Mouse (Mus musculus) liver, embryonic 11.5 days (tissue): ENCODE results near the gene Sf3b2. TPM values are rescaled to one million over a fixed set of nuclear protein-coding genes. Genes with fewer than 3 reads are reported as not detected.
A peak's percentile ranks its signal among the peaks of the same experiment; 100 is the strongest.

Experiments used
- ATAC-seq: fragments of 200-750 bp; cut with Nextera tagmentation; replicated peaks from 2 replicates; pipeline ENCODE4 v1.8.0; 2017; ENCODE audit warnings: moderate number of reproducible peaks, mild to moderate bottlenecking, moderate TSS enrichment, moderate library complexity; ENCODE audit not compliant: low FRiP score
- DNase-seq: peaks from one replicate; pipeline ENCODE4 v3.0.0-alpha.2; 2017; ENCODE audit warnings: low spot score
- H3K27ac ChIP-seq: fragments of 300-500 bp; sonication (generic); 2 replicates; pipeline ENCODE4 v1.5.1; 2014; ENCODE audit warnings: mild to moderate bottlenecking, low read depth, low read length, control low read depth
- H3K27me3 ChIP-seq: fragments of 300-500 bp; sonication (generic); replicated peaks from 2 replicates; pipeline ENCODE4 v1.6.1; 2014; ENCODE audit warnings: low read length, mixed read lengths; ENCODE audit not compliant: control insufficient read depth, insufficient read depth
- H3K36me3 ChIP-seq: fragments of 300-500 bp; sonication (generic); 2 replicates; pipeline ENCODE4 v1.6.1; 2014; ENCODE audit warnings: mild to moderate bottlenecking, low read length, moderate library complexity, mixed read lengths; ENCODE audit not compliant: control insufficient read depth, insufficient read depth
- H3K4me1 ChIP-seq: fragments of 300-500 bp; sonication (generic); replicated peaks from 2 replicates; pipeline ENCODE4 v1.6.1; 2014; ENCODE audit warnings: low read length, mixed read lengths; ENCODE audit not compliant: control insufficient read depth, insufficient read depth
- H3K4me2 ChIP-seq: fragments of 300-500 bp; sonication (generic); 2 replicates; pipeline ENCODE4 v1.6.1; 2014; ENCODE audit warnings: mild to moderate bottlenecking, control low read depth, moderate library complexity
- H3K4me3 ChIP-seq: fragments of 300-500 bp; sonication (generic); 2 replicates; pipeline ENCODE4 v1.5.1; 2014; ENCODE audit warnings: low read depth, low read length, control low read depth
- H3K9ac ChIP-seq: fragments of 300-500 bp; sonication (generic); 2 replicates; pipeline ENCODE4 v1.6.1; 2014; ENCODE audit warnings: low read depth, low read length, control low read depth
- H3K9me3 ChIP-seq: fragments of 300-500 bp; sonication (generic); 2 replicates; pipeline ENCODE4 v1.6.1; 2016; ENCODE audit warnings: low read length, inconsistent platforms, mixed read lengths; ENCODE audit not compliant: control insufficient read depth
- WGBS: fragments of 180-500 bp; shearing (Covaris S2); extraction: QIAGEN DNeasy Blood & Tissue Kit; methylation state at CpG from one replicate; pipeline ENCODE4 v1.1.7; 2014; 5-methylcytosine and 5-hydroxymethylcytosine counted together
- polyA plus RNA-seq: library from polyadenylated mRNA; unstranded; fragments of >200 nt; fragmentation: Nextera tagmentation; extraction: Ambion mirVana; gene quantifications from 2 replicates; pipeline ENCODE4 v1.2.1, GENCODE M21; 2014

Sf3b2 gene
- 285 and 290 TPM in 2 replicates for polyA plus RNA-seq

DNA sequence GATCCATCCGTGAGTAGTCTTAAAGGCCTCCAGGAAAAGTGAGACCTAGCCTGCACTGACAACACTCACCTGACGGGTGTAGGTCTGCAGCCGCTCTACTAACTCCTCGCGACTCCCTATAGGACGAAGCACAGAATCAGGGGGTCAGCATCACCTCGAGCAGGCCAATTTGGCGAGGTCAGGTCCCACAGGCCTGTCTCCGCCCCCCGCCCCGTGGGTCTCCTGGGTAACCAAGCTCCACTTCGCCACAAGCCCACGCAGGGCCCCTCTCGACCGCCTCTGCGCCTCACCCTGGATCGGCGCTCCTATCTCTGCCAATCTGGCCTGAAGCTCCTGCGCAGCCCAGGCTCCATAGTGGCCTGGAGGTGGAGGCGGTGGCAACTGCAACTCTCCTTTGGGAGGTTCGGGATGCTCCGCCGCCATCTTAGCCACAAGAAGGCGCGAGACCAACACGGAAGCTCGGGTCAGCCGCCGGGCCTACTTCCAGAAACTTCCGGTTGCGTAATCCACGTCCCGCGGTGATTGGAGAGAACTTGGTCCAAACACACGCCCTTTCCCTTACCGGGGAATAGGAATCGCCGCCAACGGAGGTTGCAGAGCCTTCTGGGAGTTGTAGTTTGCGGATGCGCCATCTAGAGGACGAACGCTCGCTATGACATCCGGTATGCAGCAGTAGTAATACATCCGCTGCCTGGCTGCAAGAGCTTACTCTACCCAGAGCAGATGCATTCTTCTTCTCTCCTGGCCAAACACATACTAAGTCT, at the start of gene Sf3b2:
Gene Sf3b2 (minus strand): TSS at position 484 of the 764 bp plus-strand sequence.
- Histone ChIP-seq H3K27me3 (0 out of 2 replicates have a peak, but pooled peaks cover 4% of the 10 kb centered on the region), H3K4me3 (peak within 1 kb of the TSS; percentile 97), H3K36me3 (peaks cover 19% of the 10 kb centered on the region), H3K4me1 (peaks cover 18% of the 10 kb centered on the region), H3K4me2 (peak within 1 kb of the TSS; percentile 81), H3K9ac (peak within 1 kb of the TSS; percentile 86), H3K27ac (peak within 1 kb of the TSS; percentile 73), H3K9me3 (no peaks in the 10 kb centered on the region)
- under 1% methylated on average over 46 of the region's 46 CpGs for WGBS
- ATAC-seq (peak; percentile 95), DNase-seq (peak; percentile 94)

DNA sequence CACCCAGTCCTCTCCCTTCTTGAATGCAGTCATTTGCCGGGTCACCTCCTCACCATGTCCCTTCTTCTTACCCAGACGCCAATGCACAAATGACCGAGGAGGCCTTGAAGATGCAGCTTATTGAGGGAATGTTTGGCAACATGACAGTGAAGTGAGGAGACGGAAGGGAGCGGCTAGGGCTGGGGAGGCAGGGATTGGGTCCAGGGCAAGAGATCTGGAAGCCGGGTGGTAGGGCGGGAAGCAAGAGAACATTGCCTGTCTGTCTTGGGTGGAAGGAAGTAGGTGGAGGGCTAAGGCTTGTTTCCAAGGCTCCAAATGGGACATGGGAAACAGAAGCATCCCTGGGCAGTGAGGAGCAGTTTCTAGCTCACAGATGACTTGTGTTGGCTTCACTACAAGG, 46.1 kb upstream of the Sf3b2 start:
- DNase-seq (no peak), ATAC-seq (no peak)
- 86% methylated on average over 7 of the region's 7 CpGs for WGBS
- Histone ChIP-seq H3K27me3 (no peaks in the 10 kb centered on the region), H3K36me3 (no peaks in the 10 kb centered on the region), H3K4me1 (no peaks in the 10 kb centered on the region), H3K4me3 (no peak overlapping the region), H3K4me2 (no peak overlapping the region), H3K27ac (no peak overlapping the region), H3K9me3 (no peaks in the 10 kb centered on the region), H3K9ac (no peak overlapping the region)

DNA sequence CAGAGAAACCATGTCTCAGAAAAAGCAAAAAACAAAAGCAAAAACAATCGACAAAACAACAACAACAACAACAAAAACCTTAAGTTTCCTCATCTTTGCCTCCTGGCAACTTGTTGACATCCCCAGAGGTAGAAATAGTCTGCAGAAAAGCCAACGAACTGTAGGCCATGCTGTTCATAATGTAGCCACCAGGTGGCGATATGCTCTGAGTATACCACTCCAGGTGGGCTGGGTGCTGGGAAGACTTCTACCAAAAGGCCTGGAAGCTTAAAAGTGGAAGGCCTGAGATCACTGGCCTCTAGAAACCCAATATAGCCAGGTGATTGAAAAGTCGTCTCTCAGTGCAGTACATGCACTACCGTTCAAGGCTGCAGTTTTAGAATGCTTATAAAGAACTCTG, 42.7 kb upstream of the Sf3b2 start:
- no peaks in the 10 kb centered on the region for H3K4me1 ChIP-seq
- H3K27ac ChIP-seq: no peak overlapping the region
- ATAC-seq (no peak), DNase-seq (peak; percentile 53)
- H3K9me3 ChIP-seq: no peaks in the 10 kb centered on the region
- H3K36me3 ChIP-seq: no peaks in the 10 kb centered on the region
- no peak overlapping the region for H3K9ac ChIP-seq
- H3K27me3 ChIP-seq: no peaks in the 10 kb centered on the region
- no peak overlapping the region for H3K4me3 ChIP-seq
- H3K4me2 ChIP-seq: no peak overlapping the region
- 17% methylated on average over 5 of the region's 5 CpGs for WGBS

GRCm38 (mm10) chr19:5335441-5335840, 40.2 kb upstream of the Sf3b2 start, which contains the start of gene Catsper1:
Catsper1 (plus strand) TSS chr19:5335741.
- no peak within 1 kb of the TSS for H3K27ac ChIP-seq
- H3K36me3 ChIP-seq: no peaks in the 10 kb centered on the region
- no peaks in the 10 kb centered on the region for H3K27me3 ChIP-seq
- ATAC-seq (no peak), DNase-seq (no peak)
- no peak within 1 kb of the TSS for H3K4me2 ChIP-seq
- H3K9ac ChIP-seq: no peak within 1 kb of the TSS
- H3K4me1 ChIP-seq: no peaks in the 10 kb centered on the region
- H3K9me3 ChIP-seq: no peaks in the 10 kb centered on the region
- no peak within 1 kb of the TSS for H3K4me3 ChIP-seq
- 80% methylated on average over 6 of the region's 6 CpGs for WGBS

DNA sequence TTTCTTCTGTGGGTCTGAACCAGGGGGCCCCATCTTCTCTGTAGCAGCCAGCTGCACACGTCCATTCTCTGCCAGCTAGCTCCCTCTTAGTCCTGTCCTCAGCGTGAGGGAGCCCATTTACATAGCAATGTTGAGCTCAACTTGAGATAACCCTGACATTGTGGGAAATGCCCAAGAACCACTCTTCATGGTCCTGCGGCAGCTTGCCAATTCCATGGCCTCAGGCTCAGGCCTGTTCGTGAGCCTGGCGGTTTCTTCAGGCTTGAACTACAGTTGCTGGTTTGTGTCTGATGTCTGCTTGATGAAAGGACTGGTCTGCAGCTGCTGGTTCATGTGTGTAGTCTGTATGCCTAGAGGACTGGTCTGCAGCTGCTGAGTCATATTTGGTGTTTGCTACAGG, 39.5 kb upstream of the Sf3b2 start:
- ATAC-seq: no peak
- no peak overlapping the region for H3K4me3 ChIP-seq
- H3K27ac ChIP-seq: no peak overlapping the region
- H3K9me3 ChIP-seq: no peaks in the 10 kb centered on the region
- H3K4me1 ChIP-seq: no peaks in the 10 kb centered on the region
- H3K9ac ChIP-seq: no peak overlapping the region
- H3K4me2 ChIP-seq: no peak overlapping the region
- WGBS: 70% methylated on average over 5 of the region's 5 CpGs
- H3K36me3 ChIP-seq: no peaks in the 10 kb centered on the region
- DNase-seq: no peak
- no peaks in the 10 kb centered on the region for H3K27me3 ChIP-seq

GRCm38 (mm10) chr19:5327970-5328369, 32.7 kb upstream of the Sf3b2 start:
- ATAC-seq (no peak), DNase-seq (no peak)
- Histone ChIP-seq H3K4me2 (no peak overlapping the region), H3K27ac (no peak overlapping the region), H3K9me3 (no peaks in the 10 kb centered on the region), H3K4me3 (no peak overlapping the region), H3K27me3 (no peaks in the 10 kb centered on the region), H3K4me1 (no peaks in the 10 kb centered on the region), H3K9ac (no peak overlapping the region), H3K36me3 (no peaks in the 10 kb centered on the region)
- WGBS: 74% methylated on average over 19 of the region's 19 CpGs

GRCm38 (mm10) chr19:5323801-5324200, 28.5 kb upstream of the Sf3b2 start:
- no peak for ATAC-seq
- H3K4me2 ChIP-seq: no peak overlapping the region
- no peak overlapping the region for H3K4me3 ChIP-seq
- H3K9me3 ChIP-seq: no peaks in the 10 kb centered on the region
- H3K9ac ChIP-seq: no peak overlapping the region
- H3K27me3 ChIP-seq: no peaks in the 10 kb centered on the region
- no peaks in the 10 kb centered on the region for H3K36me3 ChIP-seq
- no peaks in the 10 kb centered on the region for H3K4me1 ChIP-seq
- DNase-seq: no peak
- WGBS: 45% methylated on average over 17 of the region's 17 CpGs
- H3K27ac ChIP-seq: no peak overlapping the region

- no peak overlapping the region for H3K9ac ChIP-seq
- no peak overlapping the region for H3K4me2 ChIP-seq
- no peaks in the 10 kb centered on the region; the same call in 1 of the 2 replicates for H3K27me3 ChIP-seq
- ATAC-seq: no peak
- DNase-seq: no peak
- H3K36me3 ChIP-seq: no peaks in the 10 kb centered on the region
- H3K27ac ChIP-seq: no peak overlapping the region
- no peak overlapping the region for H3K4me3 ChIP-seq
- no peaks in the 10 kb centered on the region for H3K9me3 ChIP-seq
- 85% methylated on average over 8 of the region's 8 CpGs for WGBS
- H3K4me1 ChIP-seq: no peaks in the 10 kb centered on the region
These were observed 17.9 kb upstream of the Sf3b2 start for GRCm38 (mm10) chr19:5313189-5313588.

DNA sequence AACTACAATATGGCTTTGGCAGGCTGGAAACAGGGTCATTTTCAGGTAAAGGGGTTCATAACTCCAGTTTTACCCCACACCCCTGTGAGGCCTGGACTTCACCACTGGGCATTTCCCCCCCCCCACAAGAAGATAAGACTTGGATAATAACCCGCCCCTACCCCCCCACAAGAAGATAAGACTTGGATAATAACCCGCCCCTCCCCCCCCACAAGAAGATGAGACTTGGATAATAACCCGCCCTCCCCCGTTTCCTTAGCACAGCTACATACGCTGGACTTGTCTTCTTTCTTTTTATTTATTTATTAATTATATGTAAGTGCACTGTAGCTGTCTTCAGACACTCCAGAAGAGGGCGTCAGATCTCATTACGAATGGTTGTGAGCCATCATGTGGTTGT, 13.8 kb upstream of the Sf3b2 start:
- Histone ChIP-seq H3K9me3 (no peaks in the 10 kb centered on the region), H3K9ac (no peak overlapping the region), H3K4me3 (no peak overlapping the region), H3K4me2 (no peak overlapping the region), H3K27me3 (peaks cover 17% of the 10 kb centered on the region), H3K36me3 (no peaks in the 10 kb centered on the region), H3K27ac (no peak overlapping the region), H3K4me1 (0 out of 2 replicates have a peak, but pooled peaks cover 5% of the 10 kb centered on the region)
- WGBS: 76% methylated on average over 7 of the region's 7 CpGs
- DNase-seq (no peak), ATAC-seq (no peak)
